Mouse (Mus musculus) lung, embryonic 15.5 days (tissue): ENCODE results near the gene Gm15217. TPM values are rescaled to one million over a fixed set of nuclear protein-coding genes. Genes with fewer than 3 reads are reported as not detected.

Experiments
- ATAC-seq: fragments of 200-750 bp; cut with Nextera tagmentation; 2 replicates; pipeline ENCODE4 v1.8.0; 2017; ENCODE audit warnings: moderate number of reproducible peaks, borderline replicate concordance; ENCODE audit not compliant: low FRiP score, low TSS enrichment; ENCODE audit errors: extremely low read depth
- H3K27ac ChIP-seq: fragments of 300-500 bp; sonication (generic); 2 replicates; pipeline ENCODE4 v1.5.1; 2015; ENCODE audit warnings: moderate library complexity, mild to moderate bottlenecking, inconsistent platforms
- H3K27me3 ChIP-seq: fragments of 300-500 bp; sonication (generic); 2 replicates; pipeline ENCODE4 v1.6.1; 2015; ENCODE audit warnings: inconsistent platforms
- H3K36me3 ChIP-seq: fragments of 300-500 bp; sonication (generic); 2 replicates; pipeline ENCODE4 v1.6.1; 2015; ENCODE audit warnings: inconsistent platforms
- H3K4me1 ChIP-seq: fragments of 300-500 bp; sonication (generic); 2 replicates; pipeline ENCODE4 v1.6.1; 2015; ENCODE audit warnings: inconsistent platforms
- H3K4me2 ChIP-seq: fragments of 300-500 bp; sonication (generic); 2 replicates; pipeline ENCODE4 v1.6.1; 2015; ENCODE audit warnings: inconsistent platforms, mild to moderate bottlenecking, moderate library complexity
- H3K4me3 ChIP-seq: fragments of 300-500 bp; sonication (generic); 2 replicates; pipeline ENCODE4 v1.5.1; 2015; ENCODE audit warnings: mild to moderate bottlenecking, inconsistent platforms
- H3K9ac ChIP-seq: fragments of 300-500 bp; sonication (generic); 2 replicates; pipeline ENCODE4 v1.6.1; 2015; ENCODE audit warnings: inconsistent platforms
- H3K9me3 ChIP-seq: fragments of 300-500 bp; sonication (generic); 2 replicates; pipeline ENCODE4 v1.6.1; 2016; ENCODE audit warnings: inconsistent platforms
- WGBS: fragments of 180-500 bp; shearing (Covaris S2); methylation state at CpG from one replicate; pipeline ENCODE4 v1.1.7; 2015; 5-methylcytosine and 5-hydroxymethylcytosine counted together
- polyA plus RNA-seq: library from polyadenylated mRNA; unstranded; fragments of >200 nt; fragmentation: Nextera tagmentation; extraction: Ambion mirVana; gene quantifications from 2 replicates; pipeline ENCODE4 v1.2.1, GENCODE M21; 2015

The Gm15217 gene
- polyA plus RNA-seq, 1 experiment from 2014 or later, result 0.21 TPM

- under 1% methylated on average over 39 of the region's 39 CpGs for WGBS
- peaks cover 26% of the 10 kb centered on the region for H3K36me3 ChIP-seq
- H3K27me3 ChIP-seq, result no peaks in the 10 kb centered on the region
- peak overlapping the region; percentile 56 for H3K9ac ChIP-seq
- peaks cover 50% of the 10 kb centered on the region for H3K4me1 ChIP-seq
- H3K4me3 ChIP-seq, result peak overlapping the region; percentile 56
- ATAC-seq, result no peak
- H3K9me3 ChIP-seq, result no peaks in the 10 kb centered on the region
- H3K4me2 ChIP-seq, result peak overlapping the region; percentile 80
- peak overlapping the region; percentile 50; the same call in 1 of the 2 replicates for H3K27ac ChIP-seq
Measured at GRCm38 (mm10) chr14:46385701-46386477, 6.7 kb downstream of the Gm15217 start.

DNA sequence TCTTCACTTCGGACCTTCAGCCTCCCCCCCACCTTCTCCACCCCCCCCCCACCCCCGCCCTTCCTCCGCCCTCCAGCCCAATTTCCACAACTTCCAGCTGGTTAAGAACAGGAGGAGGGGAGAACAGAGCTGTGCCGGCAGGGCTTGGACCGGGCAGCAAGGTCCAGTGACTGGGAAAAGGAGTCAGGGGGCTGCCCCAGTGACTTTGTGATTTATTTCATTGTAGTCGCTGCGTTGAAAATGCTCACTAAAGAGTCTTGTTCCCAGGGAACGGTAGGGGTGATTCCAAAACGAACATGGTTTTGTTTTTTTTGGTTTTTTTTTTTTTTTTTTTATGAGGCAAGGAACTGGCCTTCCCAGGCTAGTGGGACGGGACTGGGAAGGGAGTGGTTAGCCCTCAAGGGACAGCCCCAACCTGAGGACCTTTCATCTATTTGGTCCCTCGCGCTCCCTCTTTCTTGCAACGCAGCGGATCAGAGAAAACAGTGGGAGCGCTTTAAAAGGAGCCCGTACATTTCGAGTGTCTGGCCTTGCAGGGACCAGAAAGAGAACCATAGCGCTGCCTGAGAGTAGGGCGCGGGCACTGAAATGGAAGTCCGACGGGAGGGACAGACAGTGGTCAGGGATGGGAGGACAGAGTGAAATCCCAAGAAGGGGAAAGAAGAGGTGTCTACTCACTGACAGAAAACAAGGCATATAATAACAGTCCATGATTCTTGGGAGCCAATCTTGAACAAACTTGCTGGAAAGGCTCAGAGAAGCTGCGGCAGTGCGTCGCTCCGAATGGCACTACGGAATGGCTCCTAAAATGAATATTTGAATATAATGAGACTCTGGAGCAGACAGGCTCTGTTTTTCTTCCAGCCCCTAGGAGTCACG is 7.5 kb downstream of the Gm15217 start:
- ATAC-seq, result peak; percentile 0; the same call in 1 of the 2 replicates
- WGBS, result 1% methylated on average over 28 of the region's 28 CpGs
- peak overlapping the region; percentile 56 for H3K9ac ChIP-seq
- H3K27ac ChIP-seq, result peak overlapping the region; percentile 95
- H3K4me3 ChIP-seq, result peak overlapping the region; percentile 56
- H3K36me3 ChIP-seq, result peaks cover 25% of the 10 kb centered on the region
- no peaks in the 10 kb centered on the region for H3K27me3 ChIP-seq
- H3K4me2 ChIP-seq, result peak overlapping the region; percentile 80
- H3K9me3 ChIP-seq, result no peaks in the 10 kb centered on the region
- H3K4me1 ChIP-seq, result peaks cover 42% of the 10 kb centered on the region

GRCm38 (mm10) chr14:46387357-46387671 is 8.1 kb downstream of the Gm15217 start:
- WGBS, result under 1% methylated on average over 27 of the region's 27 CpGs
- peak overlapping the region; percentile 63 for H3K9ac ChIP-seq

GRCm38 (mm10) chr14:46387821-46388481 is 8.7 kb downstream of the Gm15217 start:
- Histone ChIP-seq H3K9me3 (no peaks in the 10 kb centered on the region), H3K4me2 (peak overlapping the region; percentile 80), H3K9ac (peak overlapping the region; percentile 63), H3K27ac (peak overlapping the region; percentile 95), H3K4me1 (peaks cover 31% of the 10 kb centered on the region; the same call in 1 of the 2 replicates), H3K27me3 (no peaks in the 10 kb centered on the region), H3K36me3 (peaks cover 12% of the 10 kb centered on the region), H3K4me3 (peak overlapping the region; percentile 56)
- ATAC-seq, result peak; percentile 20
- under 1% methylated on average over 41 of the region's 41 CpGs for WGBS

More at GRCm38 (mm10) chr14:46387357-46387671, 8.1 kb downstream of the Gm15217 start:
- peak; percentile 89 for ATAC-seq
- Histone ChIP-seq H3K4me2 (peak overlapping the region; percentile 80), H3K4me3 (peak overlapping the region; percentile 56), H3K27me3 (no peaks in the 10 kb centered on the region), H3K9me3 (no peaks in the 10 kb centered on the region), H3K4me1 (peaks cover 36% of the 10 kb centered on the region; the same call in 1 of the 2 replicates), H3K36me3 (peaks cover 19% of the 10 kb centered on the region), H3K27ac (peak overlapping the region; percentile 95)

GRCm38 (mm10) chr14:46388636-46389035 is 9.4 kb downstream of the Gm15217 start:
- Histone ChIP-seq H3K27me3 (no peaks in the 10 kb centered on the region), H3K9ac (peak overlapping the region; percentile 63), H3K27ac (peak overlapping the region; percentile 95), H3K36me3 (peaks cover 9% of the 10 kb centered on the region), H3K4me1 (peaks cover 28% of the 10 kb centered on the region; the same call in 1 of the 2 replicates), H3K4me2 (peak overlapping the region; percentile 80), H3K4me3 (peak overlapping the region; percentile 56), H3K9me3 (no peaks in the 10 kb centered on the region)
- WGBS, result under 1% methylated on average over 27 of the region's 27 CpGs
- ATAC-seq, result no peak

DNA sequence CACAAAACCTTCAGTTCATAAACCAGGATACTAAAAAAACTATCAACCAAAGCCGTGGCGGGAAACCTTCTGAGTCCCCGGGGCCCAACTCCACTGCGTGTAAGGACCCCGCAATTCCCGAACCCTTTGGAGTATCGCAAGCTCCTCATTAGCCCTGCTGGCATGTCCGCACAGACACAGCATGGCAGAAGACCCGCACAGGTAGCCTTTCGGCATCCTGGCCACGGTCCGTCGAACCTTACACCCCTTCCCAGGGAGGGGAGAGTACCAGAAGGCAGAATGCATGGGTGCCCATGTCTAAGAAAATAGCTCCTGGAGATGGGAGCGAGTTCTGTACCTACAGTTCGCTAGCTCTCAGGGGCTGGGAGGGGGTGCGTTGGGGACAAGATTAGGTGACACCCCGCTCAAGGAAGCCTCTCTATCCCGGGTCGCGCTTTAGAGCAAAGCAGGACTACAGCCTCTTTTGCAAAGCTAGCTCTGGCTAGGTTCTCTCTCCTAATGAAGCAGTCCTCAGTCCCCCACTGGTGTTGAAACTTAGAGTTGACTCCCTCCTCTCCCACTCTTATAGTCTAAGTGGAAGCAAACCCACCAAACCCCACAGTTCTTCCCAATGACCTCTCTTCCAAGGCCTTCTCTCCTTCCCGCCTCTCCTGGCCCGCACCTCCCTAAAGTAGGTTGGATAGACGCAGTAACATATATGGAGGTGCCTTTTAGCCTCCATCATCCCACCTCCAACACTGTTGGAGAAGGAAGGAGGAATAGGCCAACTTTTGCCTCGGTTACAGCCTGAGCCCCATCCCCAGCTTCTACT is 10.4 kb downstream of the Gm15217 start:
- Histone ChIP-seq H3K27me3 (no peaks in the 10 kb centered on the region), H3K9me3 (no peaks in the 10 kb centered on the region), H3K4me1 (peaks cover 26% of the 10 kb centered on the region; the same call in 1 of the 2 replicates), H3K36me3 (no peaks in the 10 kb centered on the region), H3K9ac (peak overlapping the region; percentile 63), H3K4me2 (peak overlapping the region; percentile 80), H3K27ac (peak overlapping the region; percentile 95), H3K4me3 (peak overlapping the region; percentile 56)
- WGBS, result 3% methylated on average over 24 of the region's 24 CpGs
- no peak for ATAC-seq

DNA sequence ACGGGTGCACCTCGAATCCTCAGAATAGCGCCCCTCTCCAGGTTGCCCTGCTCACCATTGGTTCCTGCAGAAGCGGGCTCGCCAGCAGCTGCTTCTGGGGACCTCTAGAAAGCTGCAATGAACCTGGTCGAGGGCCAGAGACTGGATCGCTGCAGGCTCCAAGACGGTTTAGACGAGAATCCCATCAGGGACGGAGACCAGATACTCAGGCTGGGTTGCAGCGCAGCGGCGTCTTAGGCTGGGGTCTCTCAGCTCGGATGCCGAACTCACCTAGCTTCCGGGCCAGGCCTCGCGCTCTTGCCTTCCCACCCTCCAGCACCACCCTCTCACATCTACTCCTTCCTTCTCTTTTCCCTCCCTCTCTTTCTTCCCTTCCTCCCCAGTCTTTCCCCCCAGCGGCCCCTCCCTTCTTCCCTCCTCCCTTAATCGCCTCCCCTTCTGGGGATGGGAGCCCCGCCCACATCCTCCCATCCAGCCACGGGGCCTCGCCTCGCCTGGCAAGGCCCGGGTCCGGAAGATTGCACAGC is 11.1 kb downstream of the Gm15217 start, which contains the start of gene Bmp4:
Gene Bmp4 (minus strand): TSS at position 421 of the 527 bp plus-strand sequence.
- H3K4me3 ChIP-seq, result peak within 1 kb of the TSS; percentile 56
- H3K9ac ChIP-seq, result peak within 1 kb of the TSS; percentile 63
- H3K27me3 ChIP-seq, result no peaks in the 10 kb centered on the region
- peaks cover 20% of the 10 kb centered on the region; the same call in 1 of the 2 replicates for H3K4me1 ChIP-seq
- under 1% methylated on average over 26 of the region's 26 CpGs for WGBS
- peak within 1 kb of the TSS; percentile 80 for H3K4me2 ChIP-seq
- peak within 1 kb of the TSS; percentile 95 for H3K27ac ChIP-seq
- no peaks in the 10 kb centered on the region for H3K36me3 ChIP-seq
- ATAC-seq, result peak; percentile 50; the same call in 1 of the 2 replicates
- H3K9me3 ChIP-seq, result no peaks in the 10 kb centered on the region

GRCm38 (mm10) chr14:46391621-46392170 is 12.5 kb downstream of the Gm15217 start:
- Histone ChIP-seq H3K9ac (no peak overlapping the region), H3K27ac (no peak overlapping the region), H3K4me3 (no peak overlapping the region), H3K4me2 (no peak overlapping the region), H3K27me3 (no peaks in the 10 kb centered on the region), H3K4me1 (0 out of 2 replicates have a peak, but pooled peaks cover 12% of the 10 kb centered on the region), H3K36me3 (no peaks in the 10 kb centered on the region), H3K9me3 (no peaks in the 10 kb centered on the region)
- ATAC-seq, result no peak
- WGBS, result 53% methylated on average over 6 of the region's 6 CpGs

- no peaks in the 10 kb centered on the region for H3K36me3 ChIP-seq
- peaks cover 11% of the 10 kb centered on the region for H3K4me1 ChIP-seq
- whole genome bisulfite sequencing, result 9% methylated on average over 27 of the region's 27 CpGs
- H3K4me2 ChIP-seq, result peak overlapping the region; percentile 54
- H3K9ac ChIP-seq, result no peak overlapping the region
- H3K9me3 ChIP-seq, result no peaks in the 10 kb centered on the region
- no peak overlapping the region for H3K27ac ChIP-seq
- peaks cover 23% of the 10 kb centered on the region for H3K27me3 ChIP-seq
- no peak for ATAC-seq
- peak overlapping the region; percentile 27 for H3K4me3 ChIP-seq
Measured at GRCm38 (mm10) chr14:46398091-46398695, 19.0 kb downstream of the Gm15217 start.

GRCm38 (mm10) chr14:46399925-46400324 is 20.7 kb downstream of the Gm15217 start:
- no peak for ATAC-seq
- Histone ChIP-seq H3K4me1 (peaks cover 11% of the 10 kb centered on the region), H3K4me3 (no peak overlapping the region), H3K9me3 (no peaks in the 10 kb centered on the region), H3K9ac (no peak overlapping the region), H3K27ac (no peak overlapping the region), H3K27me3 (peaks cover 23% of the 10 kb centered on the region), H3K4me2 (no peak overlapping the region), H3K36me3 (no peaks in the 10 kb centered on the region)
- WGBS, result 76% methylated on average over 2 of the region's 2 CpGs
